Mouse (Mus musculus) stomach, embryonic 15.5 days (tissue): ENCODE data around the gene Spin1. TPM values are rescaled to one million over a fixed set of nuclear protein-coding genes. Genes with fewer than 3 reads are reported as not detected.

ENCODE experiments used
- ATAC-seq: fragments of 200-750 bp; cut with Nextera tagmentation; 2 replicates; pipeline ENCODE4 v1.8.0; 2017; ENCODE audit warnings: low read depth, moderate number of reproducible peaks, moderate TSS enrichment; ENCODE audit not compliant: insufficient read depth, low FRiP score
- H3K27ac ChIP-seq: fragments of 300-500 bp; sonication (generic); 2 replicates; pipeline ENCODE4 v1.5.1; 2015; ENCODE audit warnings: mild to moderate bottlenecking, inconsistent platforms
- H3K27me3 ChIP-seq: fragments of 300-500 bp; sonication (generic); replicated peaks from 2 replicates; pipeline ENCODE4 v1.6.1; 2015; ENCODE audit warnings: inconsistent platforms
- H3K36me3 ChIP-seq: fragments of 300-500 bp; sonication (generic); 2 replicates; pipeline ENCODE4 v1.6.1; 2015; ENCODE audit warnings: inconsistent platforms
- H3K4me1 ChIP-seq: fragments of 300-500 bp; sonication (generic); 2 replicates; pipeline ENCODE4 v1.6.1; 2015; ENCODE audit warnings: inconsistent platforms
- H3K4me2 ChIP-seq: fragments of 300-500 bp; sonication (generic); 2 replicates; pipeline ENCODE4 v1.6.1; 2015; ENCODE audit warnings: mild to moderate bottlenecking, inconsistent platforms
- H3K4me3 ChIP-seq: fragments of 300-500 bp; sonication (generic); replicated peaks from 2 replicates; pipeline ENCODE4 v1.5.1; 2015; ENCODE audit warnings: inconsistent platforms
- H3K9ac ChIP-seq: fragments of 300-500 bp; sonication (generic); 2 replicates; pipeline ENCODE4 v1.6.1; 2015; ENCODE audit warnings: inconsistent platforms
- H3K9me3 ChIP-seq: fragments of 300-500 bp; sonication (generic); 2 replicates; pipeline ENCODE4 v1.6.1; 2016; ENCODE audit warnings: inconsistent platforms
- WGBS: fragments of 180-500 bp; shearing (Covaris S2); methylation state at CpG from one replicate; pipeline ENCODE4 v1.1.7; 2015; 5-methylcytosine and 5-hydroxymethylcytosine counted together
- polyA plus RNA-seq: library from polyadenylated mRNA; unstranded; fragments of >200 nt; fragmentation: Nextera tagmentation; extraction: Ambion mirVana; gene quantifications from 2 replicates; pipeline ENCODE4 v1.2.1, GENCODE M21; 2015

Gene Spin1
- polyA plus RNA-seq, 1 experiment from 2014 or later, result 67.9 TPM

- 31% methylated on average over 1 of the region's 1 CpGs for WGBS
- Histone ChIP-seq H3K4me1 (peaks cover 24% of the 10 kb centered on the region), H3K36me3 (no peaks in the 10 kb centered on the region), H3K27ac (no peak overlapping the region), H3K9ac (no peak overlapping the region), H3K9me3 (no peaks in the 10 kb centered on the region), H3K27me3 (no peaks in the 10 kb centered on the region), H3K4me3 (no peak overlapping the region), H3K4me2 (no peak overlapping the region)
- ATAC-seq, result no peak
These were observed 21.3 kb downstream of the Spin1 start for GRCm38 (mm10) chr13:51121966-51122365.

- H3K27ac ChIP-seq, result no peak overlapping the region
- 78% methylated on average over 8 of the region's 8 CpGs for WGBS
- no peak overlapping the region for H3K4me2 ChIP-seq
- no peaks in the 10 kb centered on the region for H3K9me3 ChIP-seq
- no peaks in the 10 kb centered on the region for H3K36me3 ChIP-seq
- H3K27me3 ChIP-seq, result no peaks in the 10 kb centered on the region
- H3K9ac ChIP-seq, result no peak overlapping the region
- no peak for ATAC-seq
- no peak overlapping the region for H3K4me3 ChIP-seq
- peaks cover 24% of the 10 kb centered on the region for H3K4me1 ChIP-seq
These were observed 22.1 kb downstream of the Spin1 start for GRCm38 (mm10) chr13:51122771-51123170.

- no peak overlapping the region for H3K4me2 ChIP-seq
- no peak overlapping the region for H3K4me3 ChIP-seq
- no peak overlapping the region for H3K9ac ChIP-seq
- H3K27me3 ChIP-seq, result no peaks in the 10 kb centered on the region
- H3K9me3 ChIP-seq, result no peaks in the 10 kb centered on the region
- no peak overlapping the region for H3K27ac ChIP-seq
- 69% methylated on average over 8 of the region's 8 CpGs for WGBS
- no peak for ATAC-seq
- H3K4me1 ChIP-seq, result peaks cover 3% of the 10 kb centered on the region
- no peaks in the 10 kb centered on the region for H3K36me3 ChIP-seq
These were observed 24.7 kb downstream of the Spin1 start for GRCm38 (mm10) chr13:51125357-51125756.

GRCm38 (mm10) chr13:51127906-51128305, 27.2 kb downstream of the Spin1 start:
- no peak overlapping the region for H3K4me3 ChIP-seq
- no peaks in the 10 kb centered on the region for H3K9me3 ChIP-seq
- H3K4me2 ChIP-seq, result no peak overlapping the region
- no peak overlapping the region for H3K9ac ChIP-seq
- H3K27me3 ChIP-seq, result no peaks in the 10 kb centered on the region
- H3K4me1 ChIP-seq, result no peaks in the 10 kb centered on the region; the same call in 1 of the 2 replicates
- no peak overlapping the region for H3K27ac ChIP-seq
- 73% methylated on average over 2 of the region's 2 CpGs for WGBS
- no peak for ATAC-seq
- no peaks in the 10 kb centered on the region for H3K36me3 ChIP-seq

- Histone ChIP-seq H3K4me2 (no peak overlapping the region), H3K9ac (no peak overlapping the region), H3K36me3 (no peaks in the 10 kb centered on the region), H3K4me3 (no peak overlapping the region), H3K27me3 (no peaks in the 10 kb centered on the region), H3K9me3 (no peaks in the 10 kb centered on the region), H3K4me1 (no peaks in the 10 kb centered on the region; the same call in 1 of the 2 replicates), H3K27ac (no peak overlapping the region)
- 89% methylated on average over 7 of the region's 7 CpGs for WGBS
- no peak for ATAC-seq
These were observed 27.7 kb downstream of the Spin1 start for GRCm38 (mm10) chr13:51128417-51128816.

GRCm38 (mm10) chr13:51131179-51131578, 30.5 kb downstream of the Spin1 start:
- no peak for ATAC-seq
- Histone ChIP-seq H3K4me3 (no peak overlapping the region), H3K4me1 (no peaks in the 10 kb centered on the region; the same call in 1 of the 2 replicates), H3K27me3 (no peaks in the 10 kb centered on the region), H3K9me3 (no peaks in the 10 kb centered on the region), H3K36me3 (0 out of 2 replicates have a peak, but pooled peaks cover 4% of the 10 kb centered on the region), H3K9ac (no peak overlapping the region), H3K27ac (no peak overlapping the region), H3K4me2 (no peak overlapping the region)
- WGBS, result 83% methylated on average over 10 of the region's 10 CpGs

GRCm38 (mm10) chr13:51136315-51136714, 35.6 kb downstream of the Spin1 start:
- no peaks in the 10 kb centered on the region for H3K27me3 ChIP-seq
- no peak overlapping the region for H3K4me3 ChIP-seq
- H3K4me2 ChIP-seq, result no peak overlapping the region
- H3K36me3 ChIP-seq, result peaks cover 8% of the 10 kb centered on the region; the same call in 1 of the 2 replicates
- 0 out of 2 replicates have a peak, but pooled peaks cover 5% of the 10 kb centered on the region for H3K4me1 ChIP-seq
- no peaks in the 10 kb centered on the region for H3K9me3 ChIP-seq
- no peak for ATAC-seq
- 76% methylated on average over 4 of the region's 4 CpGs for WGBS
- no peak overlapping the region for H3K9ac ChIP-seq
- no peak overlapping the region for H3K27ac ChIP-seq

- H3K4me1 ChIP-seq, result 0 out of 2 replicates have a peak, but pooled peaks cover 5% of the 10 kb centered on the region
- ATAC-seq, result no peak
- no peaks in the 10 kb centered on the region for H3K27me3 ChIP-seq
- no peak overlapping the region for H3K4me3 ChIP-seq
- no peak overlapping the region for H3K9ac ChIP-seq
- H3K9me3 ChIP-seq, result no peaks in the 10 kb centered on the region
- H3K4me2 ChIP-seq, result no peak overlapping the region
- WGBS, result 70% methylated on average over 2 of the region's 2 CpGs
- H3K27ac ChIP-seq, result 0 out of 2 replicates have a peak overlapping the region, but pooled peaks have one; percentile 44
- peaks cover 11% of the 10 kb centered on the region; the same call in 1 of the 2 replicates for H3K36me3 ChIP-seq
These were observed 36.5 kb downstream of the Spin1 start for GRCm38 (mm10) chr13:51136996-51137701.

GRCm38 (mm10) chr13:51137702-51138031, 37.0 kb downstream of the Spin1 start:
- Histone ChIP-seq H3K9ac (no peak overlapping the region), H3K36me3 (peaks cover 11% of the 10 kb centered on the region; the same call in 1 of the 2 replicates), H3K4me3 (no peak overlapping the region), H3K4me2 (no peak overlapping the region), H3K9me3 (no peaks in the 10 kb centered on the region), H3K4me1 (0 out of 2 replicates have a peak, but pooled peaks cover 5% of the 10 kb centered on the region), H3K27ac (no peak overlapping the region), H3K27me3 (no peaks in the 10 kb centered on the region)
- no peak; the same call in 1 of the 2 replicates for ATAC-seq

- Histone ChIP-seq H3K4me2 (no peak overlapping the region), H3K27me3 (no peaks in the 10 kb centered on the region), H3K4me3 (no peak overlapping the region), H3K9me3 (no peaks in the 10 kb centered on the region), H3K27ac (no peak overlapping the region), H3K4me1 (no peaks in the 10 kb centered on the region), H3K9ac (no peak overlapping the region), H3K36me3 (peaks cover 12% of the 10 kb centered on the region; the same call in 1 of the 2 replicates)
- WGBS, result 48% methylated on average over 1 of the region's 1 CpGs
- ATAC-seq, result no peak
These were observed 46.4 kb downstream of the Spin1 start for GRCm38 (mm10) chr13:51147106-51147505.

- Histone ChIP-seq H3K27ac (peak overlapping the region; percentile 65; the same call in 1 of the 2 replicates), H3K4me2 (no peak overlapping the region), H3K4me3 (no peak overlapping the region), H3K36me3 (peaks cover 15% of the 10 kb centered on the region; the same call in 1 of the 2 replicates), H3K9ac (no peak overlapping the region), H3K4me1 (no peaks in the 10 kb centered on the region), H3K27me3 (no peaks in the 10 kb centered on the region), H3K9me3 (no peaks in the 10 kb centered on the region)
- ATAC-seq, result peak; percentile 86
- WGBS, result 68% methylated on average over 4 of the region's 4 CpGs
These were observed 52.4 kb downstream of the Spin1 start for GRCm38 (mm10) chr13:51152966-51153669.

- WGBS, result 63% methylated on average over 4 of the region's 4 CpGs
- peak; percentile 24; the same call in 1 of the 2 replicates for ATAC-seq
- Histone ChIP-seq H3K27ac (peak overlapping the region; percentile 65), H3K4me2 (no peak overlapping the region), H3K9me3 (no peaks in the 10 kb centered on the region), H3K4me3 (no peak overlapping the region), H3K9ac (no peak overlapping the region), H3K4me1 (no peaks in the 10 kb centered on the region), H3K27me3 (no peaks in the 10 kb centered on the region), H3K36me3 (peaks cover 18% of the 10 kb centered on the region; the same call in 1 of the 2 replicates)
These were observed 53.0 kb downstream of the Spin1 start for GRCm38 (mm10) chr13:51153670-51154030.
